Mouse (Mus musculus): ENCODE data around the gene Mre11a. TPM values are rescaled to one million over a fixed set of nuclear protein-coding genes. Genes with fewer than 3 reads are reported as not detected.

Gene Mre11a
- total RNA-seq (2021): 10 to 100 TPM; 16.6 to 21.9 TPM

DNA sequence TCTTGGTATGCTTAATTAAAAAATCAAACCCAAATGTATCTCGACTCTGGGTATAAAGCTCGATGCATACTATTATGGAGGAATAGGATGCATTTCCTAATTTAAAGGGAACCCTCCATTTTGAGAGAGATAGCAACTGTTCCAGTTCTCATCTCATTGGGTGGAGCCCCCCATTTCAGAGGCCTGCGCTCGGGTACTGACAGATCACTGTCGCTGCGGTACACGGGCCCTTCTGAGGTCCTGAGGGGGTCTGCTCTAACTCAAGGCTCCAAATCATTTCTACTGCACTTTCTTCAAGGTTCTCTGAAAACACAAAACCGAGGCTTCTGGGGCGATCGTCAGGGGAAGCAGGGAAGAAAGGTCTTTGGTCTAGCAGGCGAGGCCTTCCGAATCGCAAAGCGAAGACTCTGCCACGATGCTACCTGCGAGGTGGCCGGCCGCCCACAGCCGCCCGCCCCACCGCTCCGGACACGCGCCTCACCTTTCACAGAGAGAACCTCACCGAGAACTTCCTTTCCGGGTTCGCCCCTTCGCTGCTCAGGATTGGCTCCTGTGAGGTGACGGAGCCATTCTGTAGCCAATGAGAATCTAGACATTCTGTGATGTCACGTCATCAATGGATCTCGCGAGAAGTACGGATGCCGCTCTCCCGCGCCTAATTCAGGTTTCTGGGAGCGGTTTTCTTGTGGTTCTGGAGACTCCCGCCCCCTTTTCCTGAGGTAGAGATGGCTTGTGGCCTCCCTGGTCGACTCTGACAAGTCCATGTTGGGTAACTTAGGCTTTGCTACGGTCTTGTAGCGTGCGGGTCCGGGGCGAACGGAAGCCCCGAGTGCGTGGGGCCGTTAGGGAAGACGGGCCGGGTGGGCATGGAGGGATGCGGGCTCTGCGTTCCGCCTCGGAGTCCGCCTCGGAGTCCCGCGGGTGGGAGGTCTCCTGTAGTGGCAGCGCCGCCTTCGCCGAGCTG, at the start of gene Mre11a, which contains the start of gene Ankrd49:
Mre11a (plus strand) TSS at position 616 of the 964 bp plus-strand sequence.
Ankrd49 (minus strand) TSS at position 818 of the 964 bp plus-strand sequence.
- peak; percentile 93 for DNase-seq

DNA sequence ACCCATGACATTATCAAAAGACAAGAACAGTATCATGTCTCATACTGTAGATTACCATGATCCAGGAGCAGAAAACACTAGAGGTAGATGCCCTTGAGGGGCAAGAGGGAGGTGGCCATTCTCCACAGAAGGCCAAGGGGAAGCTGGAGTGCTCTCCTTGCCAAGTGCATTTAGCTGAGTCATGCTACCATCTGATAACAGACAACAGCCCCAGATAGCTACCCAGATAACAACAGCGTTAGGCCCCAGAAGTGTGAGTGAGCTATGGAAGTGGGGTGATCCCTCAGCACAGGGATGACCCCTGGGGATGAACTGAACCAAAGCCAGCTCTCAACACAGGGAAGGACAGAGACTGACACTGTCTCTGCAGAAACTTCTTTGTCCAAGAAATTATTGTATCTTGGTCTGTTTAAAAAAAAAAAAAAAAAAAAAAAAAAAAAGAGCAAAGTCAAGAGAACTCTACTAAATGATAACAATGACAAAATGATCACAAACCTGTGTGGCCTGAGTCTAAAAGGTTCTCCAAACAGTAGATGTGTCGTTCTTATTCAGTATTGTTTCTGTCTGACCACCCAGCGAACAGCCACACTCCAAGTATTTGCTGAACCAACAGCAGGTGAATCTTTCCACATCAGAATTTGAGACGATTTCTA, 44.8 kb upstream of the Mre11a start:
- DNase-seq: no peak

DNA sequence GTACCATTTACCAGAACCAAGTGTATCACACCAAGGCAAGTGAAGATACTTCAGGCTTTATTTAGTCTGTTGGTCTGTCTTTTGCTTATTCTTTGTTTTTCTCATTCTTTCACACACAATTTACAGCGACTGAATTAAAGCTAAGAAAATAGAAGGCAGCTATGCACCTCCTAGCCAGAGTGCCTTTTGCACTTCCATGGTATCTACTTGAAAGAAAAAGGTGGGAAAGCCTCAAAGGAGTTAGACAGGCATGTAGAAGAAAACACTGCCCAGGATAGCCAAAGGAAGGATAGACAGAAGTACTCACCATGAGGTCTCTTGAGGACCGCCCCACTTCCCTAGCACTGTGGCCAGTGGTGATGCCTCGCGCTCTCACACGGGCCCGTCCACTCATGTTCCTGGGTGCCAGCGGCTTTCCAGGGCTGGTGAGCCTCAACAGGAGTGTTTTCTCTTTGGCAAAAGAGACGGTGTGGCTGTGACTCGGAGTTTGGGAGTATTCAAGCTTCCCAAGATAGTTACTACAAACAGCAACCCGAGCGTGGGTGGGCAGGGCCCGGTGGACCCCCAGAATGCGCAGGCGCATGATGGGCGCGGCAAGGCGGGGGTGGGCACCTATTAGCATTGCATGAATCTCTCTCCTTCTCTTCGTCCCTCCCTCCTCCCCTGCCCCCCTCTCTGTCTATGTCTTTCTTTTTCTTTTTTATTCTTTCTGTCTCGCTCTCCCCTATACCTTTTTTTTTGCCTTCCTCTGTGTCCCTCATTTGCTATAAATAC, 44.1 kb upstream of the Mre11a start, which contains the start of gene Piwil4:
Piwil4 (minus strand) TSS at position 583 of the 774 bp plus-strand sequence.
- no peak for DNase-seq

DNA sequence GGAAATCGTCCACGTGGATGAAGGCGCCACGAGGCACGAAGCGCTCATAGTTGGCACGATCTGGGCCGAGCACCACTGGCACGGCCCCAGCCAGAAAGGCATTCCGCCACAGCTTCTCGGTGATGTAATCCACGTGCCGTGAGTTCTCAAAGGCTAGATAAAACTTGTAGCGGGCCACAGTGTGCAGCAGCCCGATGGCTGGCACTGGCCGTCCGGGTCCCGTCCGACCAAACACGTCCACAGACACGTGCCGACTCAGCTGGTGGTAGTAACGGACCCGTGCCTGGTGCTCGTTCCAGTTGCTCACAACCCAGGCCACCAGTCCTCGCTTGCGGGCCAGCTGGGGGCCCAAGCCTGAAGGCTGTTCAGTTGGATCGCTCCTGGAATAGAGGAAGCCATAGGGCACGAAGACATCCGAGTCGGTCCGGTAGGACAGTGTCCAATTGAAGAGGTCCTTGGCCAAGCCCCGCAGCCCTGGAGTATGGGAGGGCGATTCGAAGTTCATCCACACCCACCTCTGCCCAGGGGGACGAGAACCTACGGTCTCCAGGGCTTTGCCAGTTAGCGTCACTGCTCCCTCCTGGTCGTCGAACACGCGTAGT, 33.5 kb upstream of the Mre11a start:
- DNase-seq: peak; percentile 28

DNA sequence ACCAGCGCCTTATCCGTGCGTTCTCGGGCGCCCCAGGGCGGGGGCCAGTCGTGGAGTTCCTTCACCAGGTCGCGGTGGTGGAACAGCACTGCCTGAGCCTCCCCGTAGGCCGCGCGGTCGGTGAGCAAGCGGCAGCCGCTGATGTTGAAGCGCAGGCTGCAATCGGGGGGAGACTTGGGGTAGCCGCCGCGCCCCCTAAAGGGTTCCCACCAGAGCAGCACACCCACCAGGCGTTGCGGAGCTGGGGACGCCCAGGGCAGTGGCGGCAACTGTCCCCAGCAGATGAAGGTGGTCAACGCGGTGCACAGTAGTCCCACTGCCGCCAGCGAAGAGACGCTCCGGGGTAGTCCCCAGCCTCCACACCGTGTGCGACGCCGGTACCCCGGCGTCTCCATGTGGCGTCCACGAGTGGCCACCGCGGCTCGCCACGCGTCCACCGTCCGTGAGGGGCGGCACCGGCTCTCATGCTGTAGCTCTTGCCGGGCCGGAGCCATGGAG, 32.9 kb upstream of the Mre11a start:
- DNase-seq: peak; percentile 27

DNA sequence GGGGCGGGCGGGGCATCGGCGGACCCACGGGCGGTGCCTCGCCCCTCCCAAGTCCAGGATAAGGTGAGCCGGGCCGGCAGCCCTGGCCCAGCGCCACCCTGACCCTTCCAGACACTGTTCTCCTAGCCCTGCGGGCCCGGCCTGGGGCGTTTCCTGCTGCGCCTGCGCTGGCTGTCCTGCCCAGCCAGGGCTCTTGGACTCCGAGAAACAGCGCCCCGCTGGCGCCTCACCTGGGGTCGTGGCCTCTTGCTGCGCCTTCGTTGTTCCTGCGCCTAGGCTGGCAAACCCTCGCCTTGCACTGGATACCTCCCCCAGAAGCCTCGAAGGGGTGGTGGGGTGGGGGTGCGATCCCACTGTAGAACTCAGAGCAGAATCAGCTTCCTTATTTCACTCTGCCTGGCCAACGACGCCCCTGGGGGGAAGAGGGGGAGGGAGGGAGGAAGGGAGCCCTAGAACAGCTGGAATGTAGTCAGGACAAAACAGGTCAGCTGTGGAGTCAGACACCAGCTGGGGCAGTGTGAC, 32.4 kb upstream of the Mre11a start, which contains the start of gene Fut4:
Fut4 (minus strand) TSS at position 393 of the 522 bp plus-strand sequence.
- peak; percentile 64 for DNase-seq

DNA sequence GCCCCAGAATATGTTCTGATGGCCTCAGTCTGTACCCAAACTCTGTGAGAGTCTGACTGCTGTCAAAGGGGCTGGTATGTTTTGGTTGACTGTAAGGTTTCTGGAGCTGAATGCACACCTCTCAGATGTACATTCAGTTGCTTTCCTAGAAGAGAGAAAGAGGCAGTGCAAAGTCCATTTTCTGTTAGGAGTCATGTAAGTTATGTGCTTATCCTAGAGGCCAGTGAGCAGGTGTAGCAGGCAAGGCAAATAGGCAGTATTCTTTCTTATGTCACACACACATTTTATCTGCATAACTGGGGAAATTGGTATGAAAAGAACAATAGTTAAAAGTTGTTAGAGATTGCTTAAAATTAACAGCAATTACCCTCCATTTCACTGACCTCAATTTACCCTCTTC, 30.5 kb upstream of the Mre11a start:
- DNase-seq: no peak

DNA sequence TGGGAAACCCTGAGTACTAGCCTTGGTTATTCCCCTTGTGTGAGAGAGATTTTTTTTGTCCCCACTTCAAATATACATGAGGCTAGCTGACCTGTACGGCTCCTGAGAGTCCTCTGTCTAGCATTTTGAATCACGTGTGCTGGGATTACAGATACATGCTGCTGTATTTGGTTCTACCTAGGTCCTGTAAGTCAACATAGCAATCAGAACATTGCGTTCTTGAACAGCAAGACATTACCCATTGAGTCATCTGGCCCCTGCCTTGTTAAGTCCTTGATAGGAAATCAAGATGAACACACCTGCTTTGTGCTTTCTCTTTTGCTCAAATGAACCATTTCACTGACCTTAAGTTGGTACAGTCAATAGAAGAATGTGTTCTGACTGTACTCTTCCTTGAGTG, 30.0 kb upstream of the Mre11a start:
- DNase-seq: no peak

DNA sequence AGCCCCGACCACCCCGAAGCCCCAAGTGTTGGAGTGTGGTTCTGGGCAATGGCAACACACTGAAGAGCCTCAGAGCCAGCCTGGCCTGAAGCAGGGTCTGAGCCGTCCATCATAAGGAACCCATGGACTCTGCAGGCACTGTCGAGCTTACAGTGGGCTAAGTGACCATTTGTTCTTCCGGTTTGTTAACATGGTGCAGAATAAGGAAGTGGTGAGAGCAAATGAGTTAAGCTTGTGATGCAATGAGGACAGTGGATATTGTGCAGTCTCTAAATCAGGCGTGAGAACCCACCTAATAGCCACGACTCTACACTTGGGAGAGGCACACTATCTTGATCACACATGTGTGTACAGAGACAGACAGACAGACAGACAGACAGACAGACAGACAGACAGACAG, 25.9 kb upstream of the Mre11a start:
- no peak for DNase-seq

DNA sequence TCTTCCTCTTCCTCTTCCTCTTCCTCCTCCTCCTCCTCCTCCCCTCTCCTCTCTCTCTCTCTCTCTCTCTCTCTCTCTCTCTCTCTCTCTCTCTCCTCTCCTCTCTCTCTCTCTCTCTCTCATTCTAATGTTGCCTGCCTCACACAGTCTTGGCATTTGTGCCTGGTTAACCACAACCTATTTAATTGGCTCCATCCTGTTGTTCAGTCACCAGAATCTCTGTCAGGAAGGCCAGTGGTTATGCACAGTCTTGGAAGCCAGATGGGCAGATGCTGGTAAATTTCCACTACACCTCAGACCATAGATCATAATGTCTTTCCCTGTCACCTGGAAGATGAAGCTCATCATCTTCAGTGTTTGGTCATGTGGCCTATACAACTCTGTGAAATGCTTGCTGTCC, 25.2 kb upstream of the Mre11a start:
- DNase-seq: no peak

DNA sequence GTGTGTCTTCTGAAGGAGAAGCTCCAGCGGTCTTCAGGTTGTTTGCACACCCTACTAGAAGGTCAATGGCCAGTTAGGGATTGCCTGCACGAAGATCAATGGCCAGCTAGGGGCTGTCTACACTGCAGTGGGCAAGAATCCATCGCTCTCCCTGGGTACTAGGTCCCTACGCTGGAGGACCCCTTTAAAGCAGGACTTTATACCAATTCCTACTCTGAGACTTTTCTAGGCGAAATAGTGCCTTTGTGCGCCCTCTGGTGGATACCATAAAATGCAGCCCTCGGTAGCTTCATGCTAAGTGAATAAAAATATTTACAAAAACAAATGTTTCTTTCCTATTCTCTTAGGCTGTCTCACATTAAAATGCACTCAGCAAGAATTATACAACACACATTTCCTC, 19.7 kb upstream of the Mre11a start:
- peak; percentile 60 for DNase-seq

DNA sequence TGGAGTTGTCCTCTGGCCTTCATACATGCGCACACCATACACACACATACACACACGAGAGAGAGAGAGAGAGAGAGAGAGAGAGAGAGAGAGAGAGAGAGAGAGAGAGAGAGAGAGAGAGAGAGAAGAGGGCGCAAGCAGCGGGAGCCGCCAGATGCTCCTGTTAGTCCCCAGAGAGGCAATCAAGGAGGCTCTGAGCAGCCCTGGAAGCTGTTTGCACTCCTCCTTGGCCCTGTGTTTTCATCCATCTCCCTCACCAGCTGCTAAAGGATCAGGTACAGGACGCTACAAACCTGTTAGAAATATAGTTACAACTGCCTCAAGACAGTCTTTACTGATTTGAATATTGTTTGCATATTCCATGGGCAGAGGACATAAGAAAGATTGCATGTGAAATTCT, 14.6 kb upstream of the Mre11a start:
- no peak for DNase-seq

DNA sequence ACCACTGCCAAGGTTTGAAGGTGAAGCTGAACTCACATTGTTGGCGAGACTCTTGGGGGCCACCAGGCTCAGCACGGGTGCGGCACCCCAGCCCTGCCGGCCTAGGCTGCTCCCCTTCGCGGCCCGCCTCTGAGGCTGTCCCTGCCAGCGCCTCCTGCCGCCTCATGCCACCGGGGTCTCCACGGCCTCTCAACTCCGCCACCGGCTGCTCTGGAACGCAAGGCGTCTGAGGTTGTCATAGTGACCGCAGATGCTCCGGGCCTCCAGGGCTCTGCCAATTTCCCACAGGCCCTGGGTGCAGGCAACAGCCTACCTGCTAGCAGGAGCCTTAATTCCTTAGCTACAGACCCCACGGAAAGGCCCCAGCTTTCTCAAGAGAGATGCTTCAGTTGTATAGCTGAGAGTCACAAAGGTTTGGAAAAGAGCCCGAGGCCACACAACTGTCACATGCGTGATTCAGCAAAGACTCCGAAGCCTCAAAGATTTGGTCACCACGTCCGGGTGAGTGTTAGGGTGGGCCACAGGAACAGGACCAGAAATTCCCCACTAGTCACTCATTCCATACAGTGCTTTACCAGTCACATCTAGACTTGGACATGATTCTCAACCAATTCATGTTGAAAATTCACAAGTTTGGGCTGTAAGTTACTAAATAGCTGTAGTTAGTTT, 13.5 kb upstream of the Mre11a start, which contains the start of gene 1700012B09Rik:
1700012B09Rik (minus strand) TSS at position 228 of the 669 bp plus-strand sequence.
- DNase-seq: no peak

DNA sequence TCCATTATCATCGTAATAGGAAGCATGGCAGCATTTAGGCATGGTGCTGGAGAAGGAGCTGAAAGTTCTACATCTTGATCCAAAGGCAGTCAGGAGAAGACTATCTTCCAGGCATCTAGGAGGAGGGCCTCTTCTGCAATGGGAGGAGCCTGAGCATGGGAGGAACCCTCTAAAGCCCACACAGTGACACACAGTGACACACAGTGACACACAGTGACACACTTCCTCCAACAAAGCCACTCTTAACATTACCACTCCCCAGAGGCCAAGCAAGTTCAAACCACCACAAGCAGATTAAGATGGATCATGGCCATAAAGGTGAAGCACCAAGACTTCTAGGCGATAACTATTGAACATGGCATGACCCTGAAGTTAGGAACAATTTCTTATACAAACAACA, 12.4 kb upstream of the Mre11a start:
- no peak for DNase-seq

DNA sequence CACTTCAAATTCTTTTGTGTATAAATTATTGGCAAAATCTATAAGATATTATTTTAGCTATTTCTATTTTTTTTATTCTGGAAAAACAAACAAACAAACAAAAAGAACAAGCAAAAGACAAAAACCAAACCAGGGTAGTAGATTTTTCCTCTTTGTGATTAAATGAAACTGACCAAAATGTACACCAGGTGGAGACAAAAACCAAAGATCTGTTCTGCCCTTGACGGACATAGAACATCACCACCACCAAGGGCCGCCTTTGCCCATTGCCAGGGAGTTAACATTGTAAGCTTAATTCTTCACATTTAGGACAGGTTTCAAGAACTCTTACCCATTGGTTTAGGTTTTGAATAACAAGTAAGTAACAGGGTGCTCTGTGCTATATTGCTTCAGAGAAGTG, 10.6 kb upstream of the Mre11a start:
- no peak for DNase-seq

DNA sequence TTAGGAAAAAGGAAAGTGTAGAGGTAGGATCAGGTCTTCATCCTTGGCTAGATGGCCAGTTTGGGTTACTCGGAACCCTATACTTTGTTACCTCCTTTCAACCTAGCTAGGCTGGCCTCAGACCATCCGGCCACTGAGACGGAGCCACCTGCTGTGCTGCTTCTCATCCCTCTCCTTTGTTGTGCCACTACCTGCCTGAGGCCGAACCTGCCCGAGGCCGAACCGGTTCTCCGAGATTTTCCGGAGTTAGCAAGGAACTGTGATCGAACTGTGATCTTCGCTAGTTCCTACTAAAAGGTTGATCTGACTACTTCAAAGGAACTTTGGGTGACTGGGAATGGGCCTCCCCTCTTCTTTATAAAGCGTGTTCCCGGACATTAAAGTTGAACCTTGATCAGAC, 6.1 kb upstream of the Mre11a start:
- no peak for DNase-seq

DNA sequence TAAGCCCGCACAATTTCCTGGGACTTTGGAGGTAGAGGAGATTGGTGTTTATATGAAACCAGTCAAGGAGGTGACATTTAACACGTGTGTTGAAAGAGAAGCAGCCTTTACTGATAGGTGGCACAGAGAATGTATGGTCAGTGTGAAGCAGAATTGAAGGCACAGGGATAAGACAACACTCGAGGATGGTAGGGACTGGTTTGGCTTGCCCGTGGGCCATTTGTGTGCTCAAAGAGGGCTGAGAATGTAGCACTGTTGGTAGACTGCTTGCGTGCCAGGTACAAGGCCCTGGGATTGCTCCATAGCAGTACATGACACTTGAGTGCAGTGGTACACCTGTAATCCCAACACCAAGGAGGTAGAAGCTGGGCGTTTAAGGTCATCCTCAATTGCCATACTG, 2.9 kb downstream of the Mre11a start:
- DNase-seq: no peak

DNA sequence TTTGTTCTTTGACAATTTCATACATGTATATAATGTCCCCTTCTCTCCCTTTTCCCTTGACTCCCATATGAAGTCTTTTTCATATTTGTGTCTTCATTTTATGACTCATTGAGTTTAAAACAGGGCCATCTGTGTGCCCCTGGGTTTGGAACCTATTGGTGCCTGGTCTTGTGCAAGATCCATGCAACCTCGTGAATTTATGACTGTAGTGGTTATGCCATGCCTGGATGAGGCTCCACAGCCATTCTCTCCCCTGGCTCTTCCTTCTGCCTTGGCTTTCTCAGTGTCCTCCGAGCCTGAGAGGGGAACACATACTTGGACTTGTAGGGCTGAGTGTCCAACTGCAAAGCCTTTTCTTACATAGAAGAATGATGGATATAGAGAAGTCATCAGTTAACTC, 21.3 kb downstream of the Mre11a start:
- DNase-seq: no peak

DNA sequence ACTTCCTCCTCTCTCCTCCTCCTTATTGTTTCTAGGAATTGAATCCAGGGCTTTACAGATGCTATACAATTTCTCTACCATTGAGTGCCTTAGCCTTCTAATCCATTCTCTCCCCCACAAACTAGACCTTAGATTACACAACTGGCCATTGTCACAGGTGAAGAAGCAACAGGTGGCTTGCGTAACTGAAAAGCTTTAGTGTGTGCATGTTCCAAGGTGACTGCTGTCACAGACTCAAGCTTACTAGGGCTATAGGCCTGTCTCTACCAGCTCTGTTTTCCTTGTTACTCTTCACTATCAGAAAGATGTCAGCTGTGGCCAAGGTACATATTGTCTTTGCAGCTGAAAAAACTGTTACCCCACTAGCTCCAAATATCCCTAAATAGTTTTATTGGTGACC, 22.3 kb downstream of the Mre11a start:
- no peak for DNase-seq

DNA sequence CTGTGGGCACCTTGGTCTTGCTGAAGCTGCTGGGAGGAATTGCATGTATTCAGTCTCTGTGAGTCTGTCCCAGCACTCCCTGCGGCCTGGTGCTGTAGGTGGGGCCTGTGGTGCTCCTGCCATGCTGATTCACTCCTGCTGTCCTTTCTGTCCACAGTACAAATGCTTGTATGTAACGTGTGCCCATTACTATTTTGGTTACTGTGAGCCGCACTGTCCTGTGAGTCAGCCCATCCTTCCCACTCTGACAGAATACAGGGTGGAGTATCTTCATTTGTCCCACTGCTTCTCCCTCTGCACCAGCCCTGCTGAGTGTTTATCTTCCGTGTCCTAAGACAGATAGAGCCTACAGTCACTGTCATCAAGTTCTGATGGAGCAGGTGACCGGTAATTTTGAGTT, 25.7 kb downstream of the Mre11a start:
- DNase-seq: no peak

DNA sequence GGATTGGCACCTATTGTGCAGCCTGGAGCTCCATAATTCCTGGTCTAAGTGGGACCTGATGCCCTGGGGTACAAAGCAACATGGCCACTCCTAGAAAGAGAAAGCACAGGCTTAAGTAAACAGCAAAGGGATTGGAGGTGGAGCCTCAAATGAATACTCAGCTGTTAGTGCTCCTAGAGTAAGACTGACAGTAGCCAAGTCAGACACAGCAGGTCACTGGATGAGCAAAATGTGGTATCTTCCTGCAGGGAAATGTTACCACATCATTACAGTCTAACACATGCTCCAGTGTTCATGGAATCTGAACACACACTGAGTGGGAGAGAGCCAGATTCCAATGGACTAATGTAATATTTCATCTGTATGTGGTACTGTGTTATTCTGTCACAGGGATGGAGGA, 36.9 kb downstream of the Mre11a start:
- DNase-seq: no peak

All from heart, postnatal 4 days (tissue).